Mouse (Mus musculus) kidney, embryonic 15.5 days (tissue): ENCODE results near the gene Dcst2. TPM values are rescaled to one million over a fixed set of nuclear protein-coding genes. Genes with fewer than 3 reads are reported as not detected.
A peak's percentile ranks its signal among the peaks of the same experiment; 100 is the strongest.

ENCODE experiments used
- ATAC-seq: fragments of 200-750 bp; cut with Nextera tagmentation; replicated peaks from 2 replicates; pipeline ENCODE4 v1.8.0; 2017; ENCODE audit warnings: moderate TSS enrichment; ENCODE audit not compliant: low FRiP score
- H3K27ac ChIP-seq: fragments of 300-500 bp; sonication (generic); 2 replicates; pipeline ENCODE4 v1.5.1; 2015; ENCODE audit warnings: mild to moderate bottlenecking, inconsistent platforms
- H3K27me3 ChIP-seq: fragments of 300-500 bp; sonication (generic); 2 replicates; pipeline ENCODE4 v1.6.1; 2015; ENCODE audit warnings: inconsistent platforms
- H3K36me3 ChIP-seq: fragments of 300-500 bp; sonication (generic); 2 replicates; pipeline ENCODE4 v1.6.1; 2015; ENCODE audit warnings: inconsistent platforms
- H3K4me1 ChIP-seq: fragments of 300-500 bp; sonication (generic); 2 replicates; pipeline ENCODE4 v1.6.1; 2015; ENCODE audit warnings: inconsistent platforms
- H3K4me2 ChIP-seq: fragments of 300-500 bp; sonication (generic); 2 replicates; pipeline ENCODE4 v1.6.1; 2015; ENCODE audit warnings: moderate library complexity, mild to moderate bottlenecking, inconsistent platforms
- H3K4me3 ChIP-seq: fragments of 300-500 bp; sonication (generic); replicated peaks from 2 replicates; pipeline ENCODE4 v1.5.1; 2015; ENCODE audit warnings: mild to moderate bottlenecking, inconsistent platforms
- H3K9ac ChIP-seq: fragments of 300-500 bp; sonication (generic); 2 replicates; pipeline ENCODE4 v1.6.1; 2015; ENCODE audit warnings: mild to moderate bottlenecking, inconsistent platforms
- H3K9me3 ChIP-seq: fragments of 300-500 bp; sonication (generic); replicated peaks from 2 replicates; pipeline ENCODE4 v1.6.1; 2016; ENCODE audit warnings: inconsistent platforms
- WGBS: fragments of 180-500 bp; shearing (Covaris S2); methylation state at CpG from one replicate; pipeline ENCODE4 v1.1.7; 2015; ENCODE audit warnings: mixed read lengths; 5-methylcytosine and 5-hydroxymethylcytosine counted together
- polyA plus RNA-seq: library from polyadenylated mRNA; unstranded; fragments of >200 nt; fragmentation: Nextera tagmentation; extraction: Ambion mirVana; gene quantifications from 2 replicates; pipeline ENCODE4 v1.2.1, GENCODE M21; 2015

Gene Dcst2
- polyA plus RNA-seq, 1 experiment from 2014 or later: 0.34 TPM

DNA sequence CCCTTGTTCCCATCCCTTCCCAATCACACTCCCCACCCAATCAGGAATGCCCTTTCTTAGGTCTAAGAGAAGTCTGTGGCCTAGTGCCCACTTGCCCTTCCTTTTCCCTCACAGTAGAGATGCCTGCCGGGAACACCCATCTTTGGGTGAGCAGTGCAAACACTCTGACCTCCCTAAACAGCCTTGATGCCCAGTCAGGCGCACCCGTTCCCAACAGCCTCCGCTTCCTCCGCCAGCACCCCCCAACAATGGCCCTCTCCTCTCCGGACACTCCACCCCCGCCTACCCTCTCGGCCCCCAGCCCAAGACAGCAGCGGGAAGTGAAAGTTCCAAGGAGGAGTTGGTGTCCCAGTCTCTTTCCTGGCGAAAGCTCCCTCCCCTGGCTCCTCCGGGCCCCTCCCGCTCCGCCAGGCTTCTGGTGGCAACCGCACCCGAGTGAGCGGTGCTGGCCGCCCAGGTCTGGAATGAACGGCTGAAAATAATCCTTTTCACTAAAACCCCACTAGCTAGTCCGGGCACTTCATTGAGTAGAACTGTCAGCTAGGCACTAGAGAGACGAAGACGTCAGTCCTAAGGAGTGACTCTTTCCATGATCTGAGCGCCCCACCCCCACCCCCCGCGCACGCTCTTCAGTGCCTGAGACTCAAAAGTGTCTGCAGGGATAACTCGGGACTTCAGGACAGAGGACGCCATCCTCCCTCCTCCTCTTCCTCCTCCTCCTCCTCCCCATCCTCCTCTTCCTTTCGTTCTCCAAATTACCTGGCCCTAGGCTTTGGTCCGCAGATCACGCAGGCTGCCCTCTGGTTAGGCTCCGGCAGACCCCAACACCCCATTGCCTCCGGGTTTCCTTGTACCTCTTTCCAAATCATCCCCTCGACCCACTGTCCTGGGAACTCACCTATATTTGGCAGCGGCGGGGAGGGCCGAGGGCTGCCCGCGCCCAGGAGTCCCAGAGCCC lies 12.6 kb upstream of the Dcst2 start:
- Histone ChIP-seq H3K4me3 (peak overlapping the region; percentile 77), H3K4me1 (peaks cover 42% of the 10 kb centered on the region), H3K27ac (peak overlapping the region; percentile 82), H3K36me3 (peaks cover 24% of the 10 kb centered on the region), H3K27me3 (0 out of 2 replicates have a peak, but pooled peaks cover 7% of the 10 kb centered on the region), H3K9me3 (no peaks in the 10 kb centered on the region), H3K4me2 (peak overlapping the region; percentile 99), H3K9ac (peak overlapping the region; percentile 65)
- peak; percentile 41 for ATAC-seq
- under 1% methylated on average over 38 of the region's 38 CpGs for WGBS

DNA sequence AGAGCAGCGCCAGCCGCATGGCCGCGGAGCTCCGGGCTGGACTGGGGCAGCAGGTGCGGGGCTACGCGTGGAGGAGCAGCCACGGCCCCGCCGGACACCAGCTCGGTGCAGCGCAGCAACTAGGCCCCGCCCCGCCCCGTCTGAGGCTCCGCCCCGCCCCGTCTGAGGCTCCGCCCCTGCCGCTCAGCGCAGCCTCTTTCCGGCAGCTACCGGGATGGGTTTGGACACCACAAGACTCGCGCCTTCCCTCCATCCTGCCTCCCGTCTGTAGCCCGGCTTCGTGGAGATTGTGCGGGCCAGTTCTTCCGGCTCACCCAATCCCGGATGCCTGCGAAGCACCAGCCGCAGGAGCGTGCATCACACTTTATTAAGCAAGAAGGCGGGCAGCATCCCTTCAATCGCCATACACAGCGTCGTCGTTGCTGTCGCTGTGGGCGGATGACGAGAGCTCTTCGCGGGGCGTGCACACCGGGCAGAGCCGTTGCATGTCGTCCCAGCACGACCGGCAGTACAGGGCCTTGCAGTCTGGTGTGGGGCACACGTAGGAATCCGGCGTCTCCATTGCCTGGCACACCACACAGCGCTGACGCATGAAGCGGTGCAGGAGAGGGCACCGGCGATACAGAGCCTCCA lies 11.8 kb upstream of the Dcst2 start, which contains the start of gene Adam15:
Gene Adam15 (minus strand): TSS at position 128 of the 633 bp plus-strand sequence.
- under 1% methylated on average over 58 of the region's 59 CpGs for WGBS

DNA sequence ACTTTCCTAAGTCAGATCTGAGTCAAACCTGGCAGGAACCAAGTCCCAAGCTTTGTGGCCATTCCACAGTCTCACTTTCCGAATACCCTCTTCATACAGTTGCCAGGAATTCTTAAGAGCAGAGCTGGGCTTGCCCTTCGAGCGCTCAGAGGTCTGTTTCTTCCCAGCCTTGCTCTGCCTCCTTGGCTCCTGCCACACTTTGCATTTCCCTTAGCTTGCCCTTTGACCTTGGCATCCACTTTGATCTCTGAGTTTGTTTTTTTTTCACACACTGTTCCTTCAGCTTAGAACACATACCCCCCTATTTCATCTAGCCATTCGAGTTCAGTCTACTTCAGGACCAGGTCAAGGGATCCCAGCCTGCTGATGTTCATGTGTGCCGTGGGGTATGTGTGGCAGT lies 10.5 kb upstream of the Dcst2 start:
- Histone ChIP-seq H3K9me3 (no peaks in the 10 kb centered on the region), H3K36me3 (peaks cover 6% of the 10 kb centered on the region), H3K4me3 (no peak overlapping the region), H3K27ac (no peak overlapping the region), H3K4me2 (no peak overlapping the region), H3K9ac (no peak overlapping the region), H3K27me3 (0 out of 2 replicates have a peak, but pooled peaks cover 10% of the 10 kb centered on the region), H3K4me1 (peaks cover 60% of the 10 kb centered on the region)
- 42% methylated on average over 5 of the region's 5 CpGs for WGBS
- ATAC-seq: no peak

More for the DNA sequence above, 11.8 kb upstream of the Dcst2 start, which contains the start of gene Adam15:
- Histone ChIP-seq H3K4me1 (peaks cover 50% of the 10 kb centered on the region), H3K27me3 (0 out of 2 replicates have a peak, but pooled peaks cover 7% of the 10 kb centered on the region), H3K27ac (peak within 1 kb of the TSS; percentile 82), H3K4me2 (peak within 1 kb of the TSS; percentile 99), H3K9ac (peak within 1 kb of the TSS; percentile 65), H3K4me3 (peak within 1 kb of the TSS; percentile 77), H3K36me3 (peaks cover 17% of the 10 kb centered on the region), H3K9me3 (no peaks in the 10 kb centered on the region)
- peak; percentile 88 for ATAC-seq

DNA sequence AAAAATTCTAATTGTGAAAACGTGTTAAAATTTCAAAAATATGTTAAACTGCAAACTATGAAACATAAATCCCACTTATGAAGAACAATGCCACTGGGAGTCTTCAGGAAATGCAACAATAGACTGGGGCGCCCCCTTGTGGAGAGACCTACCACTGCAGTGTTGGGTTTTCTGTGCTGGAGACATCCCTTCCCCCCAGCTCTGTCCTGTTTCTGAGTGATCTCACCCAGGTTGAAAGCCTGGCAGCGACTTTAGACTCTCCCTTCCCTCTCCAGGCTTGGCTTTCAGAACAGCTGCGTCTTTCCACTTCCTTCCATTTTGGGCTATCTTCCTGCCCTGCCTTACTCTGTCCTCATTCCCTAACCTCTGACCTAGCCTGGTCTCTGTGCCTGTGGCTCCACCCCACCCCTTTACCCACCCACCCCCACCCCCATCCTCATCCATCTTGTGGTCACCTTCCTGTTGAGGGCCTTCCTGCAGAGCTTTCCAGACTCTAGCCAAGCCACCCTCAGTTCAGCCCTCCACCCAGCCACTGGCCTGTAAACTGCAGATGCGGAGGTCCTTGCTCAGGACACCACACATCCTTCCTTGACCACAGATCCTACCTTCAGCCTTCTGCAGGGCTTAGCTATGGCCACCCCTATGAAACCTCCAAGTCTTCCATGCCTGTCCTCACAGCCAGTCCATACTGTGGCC lies 6.8 kb upstream of the Dcst2 start:
- peaks cover 35% of the 10 kb centered on the region for H3K4me1 ChIP-seq
- 0 out of 2 replicates have a peak, but pooled peaks cover 10% of the 10 kb centered on the region for H3K27me3 ChIP-seq
- H3K36me3 ChIP-seq: no peaks in the 10 kb centered on the region
- no peak overlapping the region for H3K9ac ChIP-seq
- no peak overlapping the region for H3K4me3 ChIP-seq
- no peaks in the 10 kb centered on the region for H3K9me3 ChIP-seq
- 14% methylated on average over 5 of the region's 5 CpGs for WGBS
- peak overlapping the region; percentile 16; the same call in 1 of the 2 replicates for H3K4me2 ChIP-seq
- peak overlapping the region; percentile 54 for H3K27ac ChIP-seq
- ATAC-seq: peak; percentile 27

DNA sequence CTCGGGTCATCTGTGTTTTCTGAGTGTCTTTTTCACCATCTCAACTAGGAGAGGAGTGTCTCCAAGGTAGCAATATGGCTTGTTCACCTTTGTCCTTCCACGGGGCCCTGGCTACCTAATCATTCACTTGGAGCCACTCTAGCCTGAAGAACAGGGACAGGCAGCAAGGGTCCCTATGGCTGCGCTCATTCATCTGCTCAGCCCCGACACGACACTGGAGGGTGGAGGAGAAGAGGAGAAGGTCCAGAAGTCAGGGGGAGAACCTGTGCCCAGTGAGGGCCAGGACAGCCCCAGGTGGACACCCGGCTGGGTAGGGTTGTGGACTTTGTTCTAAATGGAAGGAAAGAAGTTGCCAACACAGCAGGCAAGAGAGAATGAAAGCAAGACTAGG lies 6.3 kb upstream of the Dcst2 start:
- Histone ChIP-seq H3K4me2 (peak overlapping the region; percentile 16; the same call in 1 of the 2 replicates), H3K27ac (peak overlapping the region; percentile 54), H3K27me3 (0 out of 2 replicates have a peak, but pooled peaks cover 7% of the 10 kb centered on the region), H3K9ac (no peak overlapping the region), H3K4me3 (no peak overlapping the region), H3K4me1 (peaks cover 29% of the 10 kb centered on the region), H3K9me3 (no peaks in the 10 kb centered on the region), H3K36me3 (no peaks in the 10 kb centered on the region)
- ATAC-seq: peak; percentile 45; the same call in 1 of the 2 replicates
- 62% methylated on average over 6 of the region's 6 CpGs for WGBS

DNA sequence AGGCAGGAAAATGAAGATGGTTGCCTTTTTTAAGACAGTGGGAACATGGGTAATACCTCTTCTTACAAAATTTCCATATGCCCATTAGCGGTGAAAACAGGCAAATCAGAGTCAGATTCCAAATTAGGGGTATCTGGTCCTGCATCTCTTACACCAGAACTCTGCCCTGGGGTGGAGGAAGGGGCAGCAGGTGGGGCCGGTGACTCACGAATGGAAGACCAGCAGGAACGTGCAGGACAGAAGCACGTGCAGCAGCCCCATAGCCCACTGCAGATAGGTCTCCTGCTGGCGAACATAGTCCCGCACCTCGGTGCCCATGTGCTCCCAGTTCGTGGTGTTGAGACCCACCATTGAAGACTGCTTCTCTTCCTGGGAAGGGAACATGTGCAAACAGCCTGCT lies 5.7 kb upstream of the Dcst2 start:
- ATAC-seq: no peak
- WGBS: 68% methylated on average over 9 of the region's 9 CpGs
- H3K27me3 ChIP-seq: 0 out of 2 replicates have a peak, but pooled peaks cover 6% of the 10 kb centered on the region
- no peaks in the 10 kb centered on the region for H3K36me3 ChIP-seq
- H3K27ac ChIP-seq: peak overlapping the region; percentile 54; the same call in 1 of the 2 replicates
- H3K4me3 ChIP-seq: no peak overlapping the region
- H3K9me3 ChIP-seq: no peaks in the 10 kb centered on the region
- H3K4me1 ChIP-seq: peaks cover 27% of the 10 kb centered on the region
- no peak overlapping the region for H3K9ac ChIP-seq
- no peak overlapping the region for H3K4me2 ChIP-seq

DNA sequence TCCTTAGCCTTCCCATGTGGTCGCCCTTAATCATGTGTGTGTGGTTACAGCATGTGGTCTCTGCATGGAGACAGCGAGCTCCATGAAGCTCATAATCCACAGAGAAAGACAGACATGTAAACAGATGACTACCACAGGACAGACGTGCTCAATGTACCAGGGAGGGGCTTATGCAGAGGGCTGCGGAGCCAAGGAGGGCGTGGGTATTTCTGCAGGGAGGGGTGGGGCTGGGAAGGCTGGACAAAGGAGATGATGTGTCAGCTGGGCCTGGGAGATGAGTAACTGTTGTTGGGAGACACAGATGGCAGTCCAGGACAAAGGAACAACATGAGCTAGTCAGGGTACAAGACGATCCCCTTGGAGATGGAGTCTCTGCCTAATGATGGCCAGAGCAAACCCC lies 2.1 kb upstream of the Dcst2 start:
- no peak for ATAC-seq
- no peaks in the 10 kb centered on the region for H3K36me3 ChIP-seq
- no peaks in the 10 kb centered on the region for H3K9me3 ChIP-seq
- peaks cover 19% of the 10 kb centered on the region for H3K4me1 ChIP-seq
- H3K4me3 ChIP-seq: no peak overlapping the region
- 74% methylated on average over 6 of the region's 6 CpGs for WGBS
- no peak overlapping the region for H3K9ac ChIP-seq
- H3K4me2 ChIP-seq: no peak overlapping the region
- no peak overlapping the region for H3K27ac ChIP-seq
- 0 out of 2 replicates have a peak, but pooled peaks cover 3% of the 10 kb centered on the region for H3K27me3 ChIP-seq

DNA sequence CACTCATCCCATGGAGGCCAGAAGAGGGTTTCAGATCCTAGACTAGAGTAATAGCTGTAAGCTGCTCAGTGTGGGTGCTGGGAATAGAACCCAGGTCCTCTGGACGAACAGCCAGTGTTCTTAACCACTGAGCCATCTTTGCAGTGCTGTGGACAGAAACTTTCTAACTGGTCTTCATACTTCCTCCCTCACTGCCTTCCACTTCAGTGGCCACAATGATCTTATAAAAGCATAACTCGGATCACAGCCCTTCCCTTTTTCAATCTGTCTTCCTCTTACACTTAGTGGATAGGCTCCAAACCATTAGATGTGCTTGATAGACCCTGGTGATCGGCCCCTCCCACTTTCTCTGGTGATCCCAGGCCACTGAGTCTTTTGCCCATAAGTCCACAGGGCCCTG lies 1.5 kb upstream of the Dcst2 start:
- Histone ChIP-seq H3K36me3 (no peaks in the 10 kb centered on the region), H3K4me3 (no peak overlapping the region), H3K9me3 (no peaks in the 10 kb centered on the region), H3K27me3 (0 out of 2 replicates have a peak, but pooled peaks cover 3% of the 10 kb centered on the region), H3K9ac (no peak overlapping the region), H3K4me1 (peaks cover 20% of the 10 kb centered on the region), H3K27ac (no peak overlapping the region), H3K4me2 (no peak overlapping the region)
- no peak for ATAC-seq
- WGBS: 76% methylated on average over 3 of the region's 3 CpGs

DNA sequence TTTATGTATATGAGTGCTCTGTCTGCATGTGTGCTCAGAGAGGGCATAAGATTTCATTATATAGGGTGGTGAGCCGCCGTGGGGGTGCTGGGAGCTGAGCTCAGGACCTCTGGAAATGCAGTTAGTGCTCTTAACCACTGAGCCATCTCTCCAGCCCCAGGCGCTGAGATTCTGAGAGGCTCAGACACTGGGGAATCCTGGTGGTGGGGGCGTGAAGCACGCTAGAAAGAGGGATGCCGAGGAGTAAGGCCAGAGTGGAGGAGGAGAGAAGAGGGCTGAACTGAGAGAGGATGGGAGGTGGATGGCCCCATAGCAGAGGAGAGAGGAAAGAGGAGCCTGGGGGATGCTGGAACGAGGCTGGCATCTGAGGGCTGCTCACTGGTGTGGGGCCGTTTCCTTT lies 2.9 kb downstream of the Dcst2 start:
- H3K4me1 ChIP-seq: peaks cover 26% of the 10 kb centered on the region
- no peaks in the 10 kb centered on the region for H3K27me3 ChIP-seq
- H3K36me3 ChIP-seq: no peaks in the 10 kb centered on the region
- no peak overlapping the region for H3K9ac ChIP-seq
- no peaks in the 10 kb centered on the region for H3K9me3 ChIP-seq
- no peak overlapping the region for H3K4me2 ChIP-seq
- no peak overlapping the region for H3K4me3 ChIP-seq
- no peak for ATAC-seq
- WGBS: 67% methylated on average over 8 of the region's 8 CpGs
- no peak overlapping the region for H3K27ac ChIP-seq

DNA sequence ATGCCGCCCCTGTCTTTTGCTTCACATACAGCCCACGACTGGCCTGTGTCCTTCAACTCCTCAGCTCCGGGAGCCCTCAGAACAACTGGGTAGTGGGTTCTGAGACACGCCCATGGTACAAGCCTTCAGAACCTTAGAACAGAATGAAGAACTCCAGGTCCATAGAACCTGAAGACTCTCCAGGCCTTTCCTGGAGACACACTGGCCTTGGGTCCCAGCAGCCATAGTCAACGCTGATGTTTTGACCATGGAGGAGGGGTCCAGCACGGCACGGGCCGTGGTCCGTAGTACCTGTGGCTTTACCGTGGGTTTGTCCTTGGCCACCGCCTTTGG lies 3.3 kb downstream of the Dcst2 start, which contains the start of gene Dcst1:
Gene Dcst1 (minus strand): TSS at position 101 of the 333 bp plus-strand sequence.
- Histone ChIP-seq H3K4me1 (peaks cover 26% of the 10 kb centered on the region), H3K4me3 (no peak within 1 kb of the TSS), H3K27me3 (no peaks in the 10 kb centered on the region), H3K9me3 (no peaks in the 10 kb centered on the region), H3K9ac (no peak within 1 kb of the TSS), H3K27ac (peak within 1 kb of the TSS; percentile 59), H3K4me2 (no peak within 1 kb of the TSS), H3K36me3 (no peaks in the 10 kb centered on the region)
- 91% methylated on average over 11 of the region's 11 CpGs for WGBS
- peak; percentile 18; the same call in 1 of the 2 replicates for ATAC-seq
